Mouse (Mus musculus) retina, postnatal 7 days (tissue): ENCODE results near the gene Adar.

ENCODE experiments used
- DNase-seq: peaks from one replicate; pipeline ENCODE4 v3.0.0-alpha.2; 2012; ENCODE audit warnings: low read depth, low spot score

Gene Adar

DNA sequence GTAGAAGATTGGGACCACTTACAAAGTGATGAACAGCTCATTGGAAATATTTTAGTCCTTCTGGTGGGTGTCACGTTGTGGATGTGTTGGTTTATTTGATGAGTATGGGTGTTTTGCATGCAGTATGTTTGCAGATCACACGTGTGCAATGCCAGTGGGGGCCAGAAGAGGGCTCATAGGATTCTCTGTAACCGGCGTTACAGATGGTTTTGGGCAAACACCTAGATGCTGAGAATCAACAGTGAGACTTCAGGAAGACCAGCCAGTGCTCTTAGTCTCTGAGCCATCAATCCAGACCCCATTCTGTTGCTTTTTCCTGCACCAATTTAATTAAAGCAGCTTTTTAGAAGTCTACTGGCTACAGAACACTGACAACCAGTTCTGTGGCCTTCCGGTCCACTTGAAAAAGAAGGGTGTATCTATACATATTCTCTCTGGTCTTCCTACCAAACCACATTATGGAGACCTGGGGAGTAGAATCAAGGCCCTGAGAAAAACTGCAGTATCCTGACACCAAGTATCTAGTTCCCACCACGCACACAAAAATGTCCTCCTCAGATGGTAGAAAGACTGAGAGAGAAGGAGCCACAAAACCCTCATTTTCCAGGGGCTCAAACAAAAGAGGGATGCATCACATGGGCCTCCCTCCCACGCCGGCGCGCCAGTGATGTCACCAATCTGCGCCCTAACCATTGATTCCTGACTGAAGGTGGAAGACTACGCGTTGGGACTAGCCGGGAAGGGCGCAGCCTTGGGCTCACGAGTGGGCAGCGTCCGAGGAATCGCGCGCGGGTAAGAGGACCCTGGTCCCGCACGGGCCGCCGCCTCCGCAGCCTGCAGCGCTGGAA, at the start of gene Adar:
Gene Adar (plus strand): TSS at position 664 of the 848 bp plus-strand sequence.
- peak; percentile 72 for DNase-seq

DNA sequence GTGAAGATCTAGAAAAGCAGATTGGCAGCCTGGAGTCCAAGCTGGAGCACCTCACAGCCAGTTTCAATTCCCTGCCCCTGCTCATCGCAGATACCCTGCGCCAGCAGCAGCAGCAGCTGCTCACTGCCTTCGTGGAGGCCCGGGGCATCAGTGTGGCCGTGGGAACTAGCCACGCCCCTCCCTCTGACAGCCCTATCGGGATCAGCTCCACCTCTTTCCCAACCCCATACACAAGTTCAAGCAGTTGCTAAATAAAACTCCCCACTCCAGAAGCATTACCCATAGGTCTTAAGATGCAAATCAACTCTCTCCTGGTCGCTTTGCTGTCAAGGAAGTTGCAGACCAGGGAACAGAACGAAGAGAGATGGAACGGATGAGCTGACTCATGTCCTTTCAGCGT, 47.7 kb upstream of the Adar start:
- DNase-seq = no peak

DNA sequence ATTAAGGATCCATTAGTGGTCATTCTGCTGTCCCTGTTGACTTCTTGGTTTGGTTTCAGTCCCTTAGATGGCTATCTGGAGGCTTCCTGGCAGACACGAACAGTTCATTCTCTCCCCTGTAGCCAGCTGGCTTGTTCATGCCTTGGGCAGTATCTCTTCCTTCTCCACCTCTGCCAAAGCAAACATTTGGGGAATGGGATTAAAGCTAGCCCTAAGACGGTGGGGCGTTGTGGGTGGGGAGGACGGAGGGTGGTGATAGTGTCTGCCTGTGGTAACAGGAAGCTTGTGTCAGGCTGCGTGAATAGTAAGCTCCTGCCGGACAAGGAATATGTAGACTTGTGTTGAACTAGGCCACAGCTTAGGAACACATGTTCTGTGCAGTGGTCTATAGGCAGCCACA, 43.5 kb upstream of the Adar start:
- no peak for DNase-seq

DNA sequence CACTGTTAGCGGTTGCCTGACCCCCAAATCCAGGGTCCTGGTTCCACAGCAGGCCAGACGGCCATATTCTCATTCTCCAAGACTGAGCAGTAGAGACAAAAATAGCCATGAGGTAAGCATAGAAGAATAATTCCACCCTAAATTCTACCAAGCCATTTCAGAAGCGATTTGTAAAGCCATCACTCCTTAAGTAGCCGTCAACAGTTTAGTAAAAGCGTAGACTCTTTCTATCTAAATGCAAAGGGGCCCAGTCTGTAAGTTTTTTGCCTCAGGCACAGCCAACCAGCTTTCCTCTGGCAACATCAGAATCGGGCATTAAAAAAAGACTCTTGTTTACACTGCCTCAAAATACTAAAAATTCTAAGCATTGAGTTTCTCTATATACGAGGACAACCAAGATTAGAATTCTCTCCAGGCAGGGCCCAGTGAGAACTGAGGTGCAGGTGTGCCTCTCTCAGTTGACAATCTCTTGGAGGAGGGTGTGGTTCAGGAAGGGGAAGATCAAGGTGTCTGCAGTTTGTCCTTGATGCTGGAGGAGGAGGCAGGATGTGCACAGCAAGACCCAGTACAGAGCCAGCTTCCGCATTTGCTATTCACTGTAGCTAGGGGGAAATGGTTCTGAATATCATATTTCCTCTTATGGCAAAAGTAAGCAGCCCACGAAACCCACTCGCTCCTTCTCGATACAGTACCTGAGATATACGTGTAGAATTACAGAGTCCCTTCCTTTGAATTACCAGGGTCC, 42.1 kb upstream of the Adar start:
- DNase-seq = no peak

DNA sequence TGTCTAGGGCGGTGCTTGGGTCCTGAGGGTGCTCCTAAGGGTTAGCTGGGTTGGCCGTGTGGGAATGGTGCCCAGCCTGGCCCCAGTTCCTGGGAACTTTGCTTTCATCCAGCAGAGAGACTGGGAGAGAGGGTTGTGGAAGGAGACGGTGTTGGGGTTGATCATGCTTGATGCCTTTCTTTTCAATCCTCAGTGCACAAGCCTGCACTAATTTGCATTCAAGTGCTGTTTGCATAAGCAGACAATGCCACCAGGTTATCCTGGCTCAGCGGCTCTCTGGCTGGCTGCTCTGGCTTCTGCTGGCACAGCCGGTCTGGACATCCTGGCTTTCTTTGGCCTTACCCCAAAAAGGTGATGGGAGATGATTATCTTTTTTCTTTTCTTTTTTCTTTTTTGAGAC, 37.2 kb upstream of the Adar start:
- no peak for DNase-seq

DNA sequence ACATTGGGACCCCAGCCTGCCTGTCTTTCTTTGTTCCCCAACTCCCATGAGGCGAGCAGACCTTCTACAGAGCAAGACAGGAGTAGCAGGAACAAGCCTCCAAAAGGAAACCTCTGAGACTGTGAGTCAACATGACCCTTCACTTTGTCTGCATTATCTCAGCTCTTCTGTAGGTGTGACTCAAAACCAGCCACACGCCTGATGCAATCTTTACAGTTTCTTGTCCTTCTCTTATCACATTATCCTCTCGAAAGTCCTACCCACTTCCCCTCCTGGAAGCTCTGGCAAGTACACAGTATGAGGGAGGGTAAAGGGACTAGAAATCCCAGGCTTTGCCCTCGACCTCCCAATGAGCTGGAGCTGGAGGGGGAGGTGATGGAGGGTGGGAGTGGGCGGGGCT, 28.8 kb upstream of the Adar start:
- no peak for DNase-seq

DNA sequence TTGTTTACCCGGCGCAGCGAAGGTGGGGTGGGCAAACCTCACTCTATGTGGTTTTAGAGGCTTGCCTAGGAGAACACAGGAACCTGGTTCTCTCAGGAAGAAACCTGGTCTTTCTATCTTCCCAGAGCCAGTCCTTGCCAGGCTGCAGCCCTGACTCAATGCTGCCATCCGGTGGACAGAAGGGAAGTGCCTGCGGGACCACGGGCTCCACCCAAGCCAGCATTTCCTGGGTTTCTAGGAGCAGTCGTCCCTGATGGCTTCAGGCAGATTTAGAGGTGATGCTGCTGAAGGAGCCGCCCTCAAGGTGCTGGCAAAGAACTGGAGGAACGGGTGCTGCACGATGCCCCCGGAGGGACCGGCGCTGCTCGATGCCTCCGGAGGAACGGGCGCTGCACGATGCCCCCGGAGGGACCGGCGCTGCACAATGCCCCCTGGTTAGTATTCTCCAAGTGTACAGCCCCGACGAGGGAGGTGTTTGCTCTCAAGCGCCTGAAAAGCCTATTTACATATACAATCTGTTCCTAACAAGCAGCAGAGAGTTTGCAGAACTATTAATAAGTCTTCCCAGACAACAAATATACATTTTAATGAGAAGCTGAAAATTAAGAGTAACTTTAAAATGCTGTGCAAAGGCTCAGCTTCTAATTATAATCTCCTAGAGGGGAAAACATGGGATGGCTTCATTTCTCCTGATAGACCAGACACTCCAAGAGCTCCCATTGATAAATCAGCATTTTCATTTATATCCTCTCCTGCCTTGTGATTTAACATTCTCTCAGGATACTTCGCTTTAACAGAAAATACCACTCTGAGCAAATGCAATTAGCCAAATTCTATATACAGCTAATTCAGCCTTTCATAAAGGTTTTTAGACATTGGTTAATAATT, 25.9 kb upstream of the Adar start:
- peak; percentile 67 for DNase-seq

DNA sequence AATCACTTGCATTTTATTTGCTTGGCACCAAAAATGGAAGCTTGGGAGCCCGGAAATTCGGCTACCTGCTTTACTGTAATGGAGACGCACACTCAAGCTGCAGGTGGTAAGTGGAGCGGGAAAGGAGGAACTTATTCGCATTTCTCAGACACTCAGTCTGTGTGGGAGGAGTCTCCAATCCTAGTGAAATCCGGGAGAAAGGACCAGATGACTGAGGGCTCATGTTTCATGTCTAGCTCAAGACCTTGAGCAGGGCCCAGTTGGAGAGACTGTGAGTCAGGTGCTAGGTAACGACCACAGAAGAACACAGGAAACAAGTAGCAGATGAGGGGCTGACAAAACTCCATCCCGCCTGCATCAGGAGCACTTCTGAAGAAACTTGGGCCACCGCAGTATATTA, 23.0 kb upstream of the Adar start:
- no peak for DNase-seq

DNA sequence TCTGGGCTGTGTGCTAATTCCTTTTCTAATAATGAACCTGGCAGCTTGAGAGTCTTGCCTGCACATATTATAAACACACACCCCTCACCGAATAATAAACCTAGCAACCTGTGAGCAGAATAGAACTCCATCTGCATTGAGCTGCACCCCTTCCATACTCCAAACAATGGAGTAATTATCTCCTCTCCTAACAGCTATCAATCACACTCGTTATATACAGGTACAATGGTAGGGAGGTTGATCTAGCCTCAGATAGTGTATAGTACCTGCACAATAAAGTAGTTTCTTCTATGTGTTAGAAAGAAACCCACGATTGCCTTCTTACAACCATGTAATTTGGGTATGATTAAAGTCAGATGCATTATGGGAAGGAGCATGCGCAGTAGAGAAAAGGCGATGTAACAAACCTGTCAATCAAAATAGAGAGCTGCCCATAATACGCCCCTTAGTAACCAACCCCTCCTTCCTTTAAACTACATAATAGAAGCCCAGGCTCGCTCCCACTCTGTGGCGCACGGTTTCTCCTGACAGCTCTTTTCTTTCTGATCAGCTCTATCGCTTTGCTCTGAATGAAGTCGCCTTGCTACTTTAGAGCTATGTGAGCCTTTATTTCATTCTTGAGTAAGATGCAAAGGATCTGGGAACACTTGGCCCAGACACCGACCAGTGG, 18.5 kb upstream of the Adar start:
- DNase-seq = no peak

DNA sequence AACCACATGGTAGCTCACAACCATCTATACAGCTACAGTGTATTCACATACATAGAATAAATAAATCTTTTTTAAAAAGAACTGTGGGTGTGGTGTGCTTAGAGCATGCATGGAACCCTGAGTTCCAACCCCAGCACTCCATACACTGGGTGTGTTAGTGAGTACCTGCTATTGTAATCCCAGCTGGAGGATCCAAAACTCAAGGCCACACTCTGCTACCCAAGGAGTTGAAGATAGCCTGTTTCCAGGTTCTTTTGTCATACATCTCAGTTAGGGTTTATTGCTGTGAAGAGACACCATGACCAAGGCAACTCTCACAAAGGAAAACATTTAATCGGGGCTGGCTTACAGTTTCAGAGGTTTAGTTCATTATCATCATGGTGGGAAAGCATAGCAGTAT, 15.9 kb upstream of the Adar start:
- DNase-seq = no peak

DNA sequence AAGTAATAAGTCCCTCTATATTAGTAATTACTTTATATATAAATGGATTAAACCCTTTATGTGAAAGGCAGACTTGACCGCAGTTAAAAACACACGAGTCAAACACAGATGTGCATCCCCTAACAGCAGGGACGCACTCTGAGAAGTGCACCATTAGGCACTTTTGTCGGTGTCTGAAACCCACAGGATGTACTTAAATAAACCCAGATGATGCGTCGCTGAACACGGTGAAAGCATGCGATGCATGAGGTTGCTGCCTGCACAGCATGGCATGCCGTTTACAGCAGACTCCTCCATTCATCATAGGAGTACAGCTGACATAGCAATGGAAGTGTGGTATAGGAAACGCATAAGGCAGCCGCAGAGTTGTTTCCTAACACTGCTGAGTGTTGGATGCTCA, 14.4 kb upstream of the Adar start:
- no peak for DNase-seq

DNA sequence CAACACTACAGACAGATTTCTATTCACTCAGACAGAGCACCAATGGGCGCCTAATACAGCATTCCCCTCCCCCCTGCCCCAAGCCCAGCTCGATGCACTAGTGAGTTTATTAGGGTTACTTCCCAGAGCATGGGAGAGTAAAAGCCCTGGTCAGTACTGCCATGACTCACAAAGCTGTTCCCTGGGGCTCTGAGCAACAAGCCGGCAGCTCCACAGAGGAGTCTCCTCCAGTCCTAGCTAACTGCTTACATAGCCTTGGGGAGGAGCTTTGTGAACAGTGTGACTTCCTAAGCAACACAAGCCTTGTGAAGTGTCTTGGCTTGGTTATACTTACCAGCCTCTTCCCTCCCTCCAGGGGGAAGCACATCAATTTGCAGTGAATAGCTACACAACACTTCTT, 11.2 kb upstream of the Adar start:
- no peak for DNase-seq

DNA sequence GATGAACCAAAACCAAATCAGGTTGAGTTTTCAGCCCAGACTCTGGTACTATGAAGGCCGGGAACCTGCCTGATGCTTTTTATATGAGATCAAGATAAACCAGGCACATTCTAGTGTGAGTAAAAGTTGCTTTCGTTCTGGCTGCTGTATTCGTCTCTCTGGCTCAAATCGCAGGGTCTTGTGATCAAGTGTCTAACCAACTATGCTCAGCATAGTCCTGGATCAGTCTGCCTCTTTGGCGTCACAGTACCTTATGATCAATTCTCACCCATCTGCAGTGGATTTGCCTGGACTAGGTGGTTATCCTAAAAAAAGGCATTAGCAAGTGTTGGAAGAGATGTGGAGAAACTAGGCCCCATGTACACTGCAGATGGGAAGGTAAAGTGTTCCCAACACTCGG, 10.8 kb upstream of the Adar start:
- DNase-seq = no peak

DNA sequence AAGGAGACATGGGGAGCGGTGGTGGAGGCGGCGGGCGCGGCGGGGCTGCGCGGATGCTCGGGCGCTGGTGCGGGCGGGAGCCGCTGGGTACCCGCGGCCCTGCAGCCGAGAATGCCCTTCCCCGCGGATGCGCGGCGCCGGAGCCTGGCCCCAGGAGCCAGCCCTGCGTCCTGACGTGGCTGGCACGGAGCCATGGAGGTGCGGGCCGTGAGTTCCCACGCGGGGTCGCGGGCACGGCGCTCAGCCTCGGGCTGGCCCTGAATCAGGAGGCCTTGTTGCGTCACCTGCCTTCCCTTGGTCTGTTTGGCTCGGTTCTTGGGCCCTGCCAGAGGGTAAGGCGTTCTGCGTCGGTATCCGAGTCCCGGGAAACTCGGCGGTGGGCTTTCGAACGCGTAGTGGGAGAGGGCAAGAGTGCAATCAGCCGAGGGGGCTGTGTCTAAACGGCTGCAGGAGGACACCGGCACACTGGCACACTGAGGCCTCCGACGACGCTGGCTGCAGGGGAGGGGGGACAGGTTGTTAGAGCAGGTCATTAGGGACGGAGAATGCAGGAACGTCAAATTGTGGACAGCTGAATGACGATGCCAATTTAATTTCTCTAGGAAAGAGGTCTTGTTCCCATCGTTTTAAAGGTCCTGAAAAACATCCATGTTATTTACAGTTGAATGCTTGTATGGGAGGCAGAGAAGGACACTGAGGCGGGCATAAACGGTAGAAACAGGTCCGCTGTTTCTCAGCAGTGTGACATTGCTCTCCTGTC, 565 bp downstream of the Adar start:
- peak; percentile 39 for DNase-seq

DNA sequence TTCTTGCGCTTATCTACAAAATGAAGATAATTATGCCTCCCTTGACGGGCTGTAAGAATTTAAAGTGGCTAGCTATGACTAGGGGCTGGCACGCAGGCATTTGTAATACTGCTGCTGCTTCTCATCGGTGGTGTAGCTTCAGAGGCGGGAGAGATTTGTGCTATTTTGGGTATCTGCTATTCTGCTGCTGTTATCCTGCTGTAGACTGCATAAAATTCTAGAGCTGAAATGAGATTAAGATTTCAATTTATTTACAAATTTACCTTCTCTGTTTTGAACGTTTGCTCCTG, 1.1 kb downstream of the Adar start:
- DNase-seq = no peak

DNA sequence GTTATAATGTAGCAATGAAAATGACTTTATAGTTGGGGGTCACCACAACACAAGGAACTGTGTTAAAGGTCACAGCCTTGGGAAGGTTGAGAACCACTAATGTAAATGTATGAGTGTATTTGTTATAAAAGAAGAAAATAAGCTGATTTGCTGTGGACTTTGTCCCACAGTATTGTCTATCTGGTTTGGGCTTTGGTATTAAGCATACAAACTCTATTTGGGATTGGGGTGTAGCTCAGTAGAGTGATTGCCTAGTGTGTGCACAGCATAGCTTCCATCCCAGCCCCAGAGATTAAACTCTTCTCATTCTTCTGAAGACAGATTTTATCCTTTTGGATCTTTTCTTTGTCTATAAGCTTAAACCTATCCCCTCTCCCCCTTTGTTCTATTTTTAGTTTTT, 7.2 kb downstream of the Adar start:
- DNase-seq = no peak

DNA sequence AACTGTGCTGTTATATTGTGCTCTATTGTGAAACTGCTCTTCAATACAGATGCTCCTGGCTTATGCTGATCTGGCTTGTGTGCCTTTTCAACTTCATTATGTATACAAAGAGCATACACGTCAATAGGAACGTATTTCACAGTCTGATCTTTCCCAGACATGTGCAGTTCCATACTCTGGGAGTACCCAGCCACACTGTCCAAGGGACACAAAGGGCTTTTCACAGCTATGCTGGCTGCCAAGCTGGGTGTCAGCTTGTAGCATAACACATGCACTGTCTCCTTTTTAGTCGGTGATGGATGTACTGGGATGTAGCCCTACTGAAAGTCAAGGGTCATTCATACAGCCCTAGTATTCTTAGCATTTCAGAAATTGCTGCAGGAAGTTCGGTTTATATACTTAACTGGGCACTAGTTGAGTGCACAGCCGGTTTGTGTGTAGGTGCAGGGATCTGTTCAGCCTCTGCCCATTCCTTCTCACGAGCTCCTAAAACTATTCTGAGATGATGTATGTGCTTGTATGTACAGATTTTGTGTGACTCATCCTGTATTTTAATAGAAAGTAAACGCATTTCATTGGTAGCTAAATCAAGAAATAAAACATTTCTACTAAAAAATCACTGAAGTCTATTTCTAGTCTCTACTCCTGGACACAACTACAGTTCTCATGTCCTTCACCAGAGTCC, 8.7 kb downstream of the Adar start:
- DNase-seq = no peak

DNA sequence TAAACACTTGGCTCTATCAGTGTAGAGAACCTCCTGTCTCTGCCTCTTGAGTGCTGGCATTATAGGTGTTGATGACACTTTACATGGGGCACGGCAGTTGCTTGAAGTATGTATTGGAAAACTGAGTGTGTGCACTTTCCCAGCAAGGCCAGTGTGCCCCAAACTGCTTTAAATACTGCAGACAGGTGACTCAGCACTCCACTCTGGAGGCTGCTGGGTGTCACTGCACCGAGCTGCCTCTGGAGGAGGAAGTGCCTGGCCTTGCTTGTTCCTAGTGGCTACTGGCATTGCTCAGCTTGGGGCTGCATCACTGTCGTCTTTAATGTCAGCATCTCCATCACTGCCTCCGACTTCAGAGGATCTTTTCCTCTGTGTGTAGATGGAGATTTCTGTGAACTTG, 12.2 kb downstream of the Adar start:
- no peak for DNase-seq

DNA sequence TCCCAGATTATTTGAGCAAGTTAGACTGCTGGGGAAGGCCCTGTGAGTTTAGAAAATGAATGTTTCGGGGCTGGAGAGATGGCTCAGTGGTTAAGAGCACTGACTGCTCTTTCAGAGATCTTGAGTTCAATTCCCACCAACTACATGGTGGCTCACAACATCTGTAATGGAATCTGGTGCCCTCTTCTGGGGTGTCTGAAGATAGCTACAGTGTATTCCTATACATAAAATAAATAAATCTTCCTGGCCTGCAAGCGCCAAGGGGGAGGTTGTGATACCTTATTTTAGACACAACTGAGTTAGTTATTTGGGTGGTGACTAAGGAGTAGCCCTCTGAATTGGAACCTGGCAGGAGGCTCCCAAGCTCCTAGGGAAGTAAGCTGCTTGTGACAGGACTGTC, 14.0 kb downstream of the Adar start:
- no peak for DNase-seq
